Mouse (Mus musculus) intestine, embryonic 15.5 days (tissue): ENCODE results near the gene Best3. TPM values are rescaled to one million over a fixed set of nuclear protein-coding genes. Genes with fewer than 3 reads are reported as not detected.

ENCODE experiments used
- ATAC-seq: fragments of 200-750 bp; cut with Nextera tagmentation; 2 replicates; pipeline ENCODE4 v1.8.0; 2017; ENCODE audit warnings: moderate TSS enrichment, moderate library complexity
- H3K27ac ChIP-seq: fragments of 300-500 bp; sonication (generic); 2 replicates; pipeline ENCODE4 v1.5.1; 2015; ENCODE audit warnings: mild to moderate bottlenecking, inconsistent platforms
- H3K27me3 ChIP-seq: fragments of 300-500 bp; sonication (generic); replicated peaks from 2 replicates; pipeline ENCODE4 v1.6.1; 2015; ENCODE audit warnings: inconsistent platforms
- H3K36me3 ChIP-seq: fragments of 300-500 bp; sonication (generic); 2 replicates; pipeline ENCODE4 v1.6.1; 2015; ENCODE audit warnings: inconsistent platforms
- H3K4me1 ChIP-seq: fragments of 300-500 bp; sonication (generic); replicated peaks from 2 replicates; pipeline ENCODE4 v1.6.1; 2015; ENCODE audit warnings: inconsistent platforms
- H3K4me2 ChIP-seq: fragments of 300-500 bp; sonication (generic); replicated peaks from 2 replicates; pipeline ENCODE4 v1.6.1; 2015; ENCODE audit warnings: mild to moderate bottlenecking, inconsistent platforms
- H3K4me3 ChIP-seq: fragments of 300-500 bp; sonication (generic); replicated peaks from 2 replicates; pipeline ENCODE4 v1.5.1; 2015; ENCODE audit warnings: inconsistent platforms
- H3K9ac ChIP-seq: fragments of 300-500 bp; sonication (generic); 2 replicates; pipeline ENCODE4 v1.6.1; 2015; ENCODE audit warnings: inconsistent platforms
- H3K9me3 ChIP-seq: fragments of 300-500 bp; sonication (generic); 2 replicates; pipeline ENCODE4 v1.6.1; 2016; ENCODE audit warnings: inconsistent platforms
- WGBS: fragments of 180-500 bp; shearing (Covaris S2); methylation state at CpG from one replicate; pipeline ENCODE4 v1.1.7; 2015; 5-methylcytosine and 5-hydroxymethylcytosine counted together
- polyA plus RNA-seq: library from polyadenylated mRNA; unstranded; fragments of >200 nt; fragmentation: Nextera tagmentation; extraction: Ambion mirVana; gene quantifications from 2 replicates; pipeline ENCODE4 v1.2.1, GENCODE M21; 2015

The Best3 gene
- polyA plus RNA-seq, 1 experiment from 2014 or later = not detected

GRCm38 (mm10) chr10:116984836-116985235 is 1.3 kb upstream of the Best3 start:
- Histone ChIP-seq H3K4me2 (no peak overlapping the region), H3K36me3 (no peaks in the 10 kb centered on the region), H3K9ac (no peak overlapping the region), H3K4me3 (no peak overlapping the region), H3K27ac (no peak overlapping the region), H3K9me3 (no peaks in the 10 kb centered on the region), H3K4me1 (no peaks in the 10 kb centered on the region), H3K27me3 (no peaks in the 10 kb centered on the region)
- no peak for ATAC-seq
- 64% methylated on average over 12 of the region's 12 CpGs for WGBS

- Histone ChIP-seq H3K9ac (no peak overlapping the region), H3K4me3 (no peak overlapping the region), H3K36me3 (no peaks in the 10 kb centered on the region), H3K27ac (no peak overlapping the region), H3K4me2 (no peak overlapping the region), H3K4me1 (peaks cover 7% of the 10 kb centered on the region), H3K27me3 (no peaks in the 10 kb centered on the region), H3K9me3 (no peaks in the 10 kb centered on the region)
- WGBS = 61% methylated on average over 8 of the region's 8 CpGs
- ATAC-seq = no peak
Measured at GRCm38 (mm10) chr10:116993971-116994370, 7.9 kb downstream of the Best3 start.

- Histone ChIP-seq H3K36me3 (no peaks in the 10 kb centered on the region), H3K9me3 (no peaks in the 10 kb centered on the region), H3K4me2 (no peak overlapping the region), H3K9ac (no peak overlapping the region), H3K4me3 (no peak overlapping the region), H3K27ac (no peak overlapping the region), H3K4me1 (peaks cover 7% of the 10 kb centered on the region), H3K27me3 (no peaks in the 10 kb centered on the region)
- WGBS = 82% methylated on average over 5 of the region's 5 CpGs
- ATAC-seq = no peak
Measured at GRCm38 (mm10) chr10:116995162-116995561, 9.0 kb downstream of the Best3 start.

GRCm38 (mm10) chr10:116995584-116996235 is 9.6 kb downstream of the Best3 start:
- 51% methylated on average over 6 of the region's 6 CpGs for WGBS
- Histone ChIP-seq H3K27me3 (no peaks in the 10 kb centered on the region), H3K4me2 (0 out of 2 replicates have a peak overlapping the region, but pooled peaks have one; percentile 11), H3K4me1 (peaks cover 7% of the 10 kb centered on the region), H3K27ac (peak overlapping the region; percentile 72), H3K9ac (no peak overlapping the region), H3K36me3 (no peaks in the 10 kb centered on the region), H3K9me3 (no peaks in the 10 kb centered on the region), H3K4me3 (no peak overlapping the region)
- ATAC-seq = peak; percentile 81

- H3K9ac ChIP-seq = no peak overlapping the region
- peak; percentile 95 for ATAC-seq
- H3K36me3 ChIP-seq = no peaks in the 10 kb centered on the region
- no peak overlapping the region for H3K4me3 ChIP-seq
- peak overlapping the region; percentile 72 for H3K27ac ChIP-seq
- H3K9me3 ChIP-seq = no peaks in the 10 kb centered on the region
- H3K4me2 ChIP-seq = 0 out of 2 replicates have a peak overlapping the region, but pooled peaks have one; percentile 11
- 34% methylated on average over 6 of the region's 6 CpGs for WGBS
- H3K27me3 ChIP-seq = no peaks in the 10 kb centered on the region
- peaks cover 7% of the 10 kb centered on the region for H3K4me1 ChIP-seq
Measured at GRCm38 (mm10) chr10:116996236-116996600, 10.1 kb downstream of the Best3 start.

- no peak overlapping the region for H3K9ac ChIP-seq
- 78% methylated on average over 17 of the region's 17 CpGs for WGBS
- no peak for ATAC-seq
Measured at GRCm38 (mm10) chr10:116998716-116999455, 12.8 kb downstream of the Best3 start.

GRCm38 (mm10) chr10:117000975-117001374 is 14.9 kb downstream of the Best3 start:
- Histone ChIP-seq H3K27ac (no peak overlapping the region), H3K36me3 (no peaks in the 10 kb centered on the region), H3K4me1 (peaks cover 5% of the 10 kb centered on the region), H3K9me3 (no peaks in the 10 kb centered on the region), H3K27me3 (no peaks in the 10 kb centered on the region), H3K9ac (no peak overlapping the region), H3K4me2 (no peak overlapping the region), H3K4me3 (no peak overlapping the region)
- 51% methylated on average over 12 of the region's 12 CpGs for WGBS
- ATAC-seq = no peak

More at GRCm38 (mm10) chr10:116998716-116999455, 12.8 kb downstream of the Best3 start:
- H3K27ac ChIP-seq = no peak overlapping the region
- H3K27me3 ChIP-seq = no peaks in the 10 kb centered on the region
- no peak overlapping the region for H3K4me3 ChIP-seq
- H3K4me2 ChIP-seq = no peak overlapping the region
- H3K4me1 ChIP-seq = peaks cover 7% of the 10 kb centered on the region
- no peaks in the 10 kb centered on the region for H3K36me3 ChIP-seq
- no peaks in the 10 kb centered on the region for H3K9me3 ChIP-seq

GRCm38 (mm10) chr10:117004695-117005094 is 18.6 kb downstream of the Best3 start:
- ATAC-seq = no peak
- no peak overlapping the region for H3K27ac ChIP-seq
- no peaks in the 10 kb centered on the region for H3K9me3 ChIP-seq
- H3K36me3 ChIP-seq = no peaks in the 10 kb centered on the region
- H3K27me3 ChIP-seq = no peaks in the 10 kb centered on the region
- no peak overlapping the region for H3K4me2 ChIP-seq
- no peaks in the 10 kb centered on the region for H3K4me1 ChIP-seq
- 83% methylated on average over 5 of the region's 5 CpGs for WGBS
- H3K4me3 ChIP-seq = no peak overlapping the region
- H3K9ac ChIP-seq = no peak overlapping the region

GRCm38 (mm10) chr10:117005707-117006464 is 19.8 kb downstream of the Best3 start:
- 52% methylated on average over 12 of the region's 12 CpGs for WGBS
- Histone ChIP-seq H3K9me3 (no peaks in the 10 kb centered on the region), H3K36me3 (no peaks in the 10 kb centered on the region), H3K9ac (no peak overlapping the region), H3K27me3 (no peaks in the 10 kb centered on the region), H3K4me2 (no peak overlapping the region), H3K4me1 (no peaks in the 10 kb centered on the region), H3K27ac (no peak overlapping the region), H3K4me3 (no peak overlapping the region)
- ATAC-seq = peak; percentile 72

GRCm38 (mm10) chr10:117009691-117010090 is 23.6 kb downstream of the Best3 start:
- Histone ChIP-seq H3K4me2 (no peak overlapping the region), H3K36me3 (no peaks in the 10 kb centered on the region), H3K9me3 (no peaks in the 10 kb centered on the region), H3K9ac (no peak overlapping the region), H3K4me3 (no peak overlapping the region), H3K4me1 (0 out of 2 replicates have a peak, but pooled peaks cover 4% of the 10 kb centered on the region), H3K27me3 (no peaks in the 10 kb centered on the region), H3K27ac (no peak overlapping the region)
- WGBS = 82% methylated on average over 6 of the region's 6 CpGs
- ATAC-seq = no peak

GRCm38 (mm10) chr10:117011047-117011446 is 24.9 kb downstream of the Best3 start:
- Histone ChIP-seq H3K4me3 (no peak overlapping the region), H3K4me1 (0 out of 2 replicates have a peak, but pooled peaks cover 4% of the 10 kb centered on the region), H3K36me3 (no peaks in the 10 kb centered on the region), H3K9ac (no peak overlapping the region), H3K9me3 (no peaks in the 10 kb centered on the region), H3K4me2 (no peak overlapping the region), H3K27ac (no peak overlapping the region), H3K27me3 (no peaks in the 10 kb centered on the region)
- WGBS = 74% methylated on average over 8 of the region's 8 CpGs
- no peak for ATAC-seq

GRCm38 (mm10) chr10:117013689-117014390 is 27.7 kb downstream of the Best3 start:
- Histone ChIP-seq H3K27ac (no peak overlapping the region), H3K36me3 (no peaks in the 10 kb centered on the region), H3K4me2 (peak overlapping the region; percentile 45), H3K27me3 (no peaks in the 10 kb centered on the region), H3K4me3 (no peak overlapping the region), H3K9me3 (no peaks in the 10 kb centered on the region), H3K9ac (0 out of 2 replicates have a peak overlapping the region, but pooled peaks have one; percentile 5), H3K4me1 (0 out of 2 replicates have a peak, but pooled peaks cover 4% of the 10 kb centered on the region)
- whole genome bisulfite sequencing = 12% methylated on average over 12 of the region's 12 CpGs
- ATAC-seq = peak; percentile 94
